Mouse (Mus musculus) liver, adult 2 months (tissue): ENCODE data around the gene Pdcd11. TPM values are rescaled to one million over a fixed set of nuclear protein-coding genes. Genes with fewer than 3 reads are reported as not detected.

Experiments used
- DNase-seq: peaks from one replicate; pipeline ENCODE4 v3.0.0-alpha.2; 2011; ENCODE audit warnings: low read depth, low spot score; ENCODE audit errors: extremely low read depth
- H3K27ac ChIP-seq: fragments of 200-500 bp; replicated peaks from 2 replicates; pipeline ENCODE4 v1.5.1; 2012; ENCODE audit warnings: low read depth, mild to moderate bottlenecking, control low read depth, inconsistent platforms, low read length; ENCODE audit not compliant: insufficient read depth
- H3K27me3 ChIP-seq: fragments of 200-500 bp; 2 replicates; pipeline ENCODE4 v1.6.1; 2012; ENCODE audit warnings: mild to moderate bottlenecking, moderate library complexity, low read length, inconsistent platforms; ENCODE audit not compliant: control insufficient read depth, insufficient read depth
- H3K36me3 ChIP-seq: fragments of 200-500 bp; 2 replicates; pipeline ENCODE4 v1.6.1; 2012; ENCODE audit warnings: low read length, inconsistent platforms; ENCODE audit not compliant: control insufficient read depth, insufficient read depth
- H3K4me1 ChIP-seq: fragments of 200-500 bp; 2 replicates; pipeline ENCODE4 v1.6.1; 2011; ENCODE audit warnings: low read length; ENCODE audit not compliant: control insufficient read depth, insufficient read depth
- H3K4me3 ChIP-seq: fragments of 200-500 bp; 2 replicates; pipeline ENCODE4 v1.5.1; 2011; ENCODE audit warnings: low read depth, mild to moderate bottlenecking, control low read depth, low read length, moderate library complexity; ENCODE audit not compliant: insufficient read depth
- H3K79me2 ChIP-seq: fragments of 200-500 bp; 2 replicates; pipeline ENCODE4 v1.6.1; 2012; ENCODE audit warnings: inconsistent platforms, mild to moderate bottlenecking, low read length, moderate library complexity; ENCODE audit not compliant: control insufficient read depth, insufficient read depth
- H3K9ac ChIP-seq: fragments of 200-500 bp; 2 replicates; pipeline ENCODE4 v1.6.1; 2012; ENCODE audit warnings: low read depth, mild to moderate bottlenecking, control low read depth, inconsistent platforms, low read length
- CTCF ChIP-seq: fragments of 200-500 bp; IDR thresholded peaks from 2 replicates; pipeline ENCODE4 v1.5.1; 2011; ENCODE audit warnings: low read depth, low read length, control low read depth
- POLR2A ChIP-seq: fragments of 200-500 bp; IDR thresholded peaks from 2 replicates; pipeline ENCODE4 v1.6.1; 2011; ENCODE audit warnings: low read length, control low read depth; ENCODE audit not compliant: insufficient read depth; ENCODE audit errors: extremely low read depth
- WGBS: fragments of 180-500 bp; shearing (Covaris S2); methylation state at CpG from one replicate; pipeline ENCODE4 v1.1.7; 2018; 5-methylcytosine and 5-hydroxymethylcytosine counted together
- polyA plus RNA-seq: library from polyadenylated mRNA; depleted of rRNA; stranded (reverse); fragments of >200 nt; gene quantifications from 2 replicates; pipeline ENCODE4 v1.2.3, GENCODE M21; 2012
- total RNA-seq: library from RNA; depleted of rRNA; stranded (reverse); fragments of >200 nt; gene quantifications from 2 replicates; pipeline ENCODE4 v1.2.3, GENCODE M21; 2014

Pdcd11 gene
- total and polyA plus RNA-seq, 2 experiments: 6.1 to 7.1 TPM

- Histone ChIP-seq H3K9ac (no peak overlapping the region), H3K27me3 (no peaks in the 10 kb centered on the region), H3K4me3 (no peak overlapping the region), H3K27ac (no peak overlapping the region), H3K36me3 (peaks cover 71% of the 10 kb centered on the region), H3K4me1 (no peaks in the 10 kb centered on the region), H3K79me2 (no peaks in the 10 kb centered on the region)
- no peak for DNase-seq
- WGBS: 90% methylated on average over 9 of the region's 9 CpGs
- TF ChIP-seq CTCF (no peak), POLR2A (no peak)
These were observed 14.2 kb downstream of the Pdcd11 start for GRCm38 (mm10) chr19:47104641-47105271.

GRCm38 (mm10) chr19:47118634-47119033, 28.1 kb downstream of the Pdcd11 start:
- H3K27ac ChIP-seq: no peak overlapping the region
- 83% methylated on average over 2 of the region's 2 CpGs for WGBS
- H3K79me2 ChIP-seq: no peaks in the 10 kb centered on the region
- TF ChIP-seq POLR2A: no peak
- no peak for TF ChIP-seq CTCF
- no peak for DNase-seq
- peaks cover 45% of the 10 kb centered on the region for H3K36me3 ChIP-seq
- H3K4me1 ChIP-seq: no peaks in the 10 kb centered on the region
- no peak overlapping the region for H3K9ac ChIP-seq
- H3K4me3 ChIP-seq: no peak overlapping the region
- H3K27me3 ChIP-seq: no peaks in the 10 kb centered on the region

DNA sequence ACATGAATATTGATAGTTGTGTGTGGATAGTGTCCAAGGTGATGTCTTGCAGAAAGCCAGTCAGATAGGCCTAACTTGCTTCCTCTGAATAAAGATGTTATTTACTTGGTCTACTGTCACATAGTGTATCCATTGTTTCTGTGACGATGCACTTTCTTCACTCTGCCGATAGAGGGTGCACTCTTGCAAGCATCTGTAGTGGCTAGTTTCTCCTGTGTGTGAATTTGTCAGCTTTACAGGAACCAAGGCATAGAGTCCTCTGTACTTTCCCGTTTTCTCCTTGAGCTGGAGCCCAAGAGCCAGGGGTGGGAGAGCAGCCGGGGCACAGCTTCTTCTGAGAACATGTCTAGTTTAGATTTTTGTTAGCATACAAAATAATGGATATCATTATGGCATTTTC, 30.5 kb downstream of the Pdcd11 start:
- no peaks in the 10 kb centered on the region for H3K27me3 ChIP-seq
- no peaks in the 10 kb centered on the region for H3K79me2 ChIP-seq
- 57% methylated on average over 4 of the region's 4 CpGs for WGBS
- H3K36me3 ChIP-seq: peaks cover 41% of the 10 kb centered on the region
- no peak overlapping the region for H3K9ac ChIP-seq
- H3K4me1 ChIP-seq: no peaks in the 10 kb centered on the region
- peak; percentile 49 for TF ChIP-seq CTCF
- no peak for TF ChIP-seq POLR2A
- H3K4me3 ChIP-seq: no peak overlapping the region
- peak; percentile 37 for DNase-seq
- H3K27ac ChIP-seq: no peak overlapping the region

DNA sequence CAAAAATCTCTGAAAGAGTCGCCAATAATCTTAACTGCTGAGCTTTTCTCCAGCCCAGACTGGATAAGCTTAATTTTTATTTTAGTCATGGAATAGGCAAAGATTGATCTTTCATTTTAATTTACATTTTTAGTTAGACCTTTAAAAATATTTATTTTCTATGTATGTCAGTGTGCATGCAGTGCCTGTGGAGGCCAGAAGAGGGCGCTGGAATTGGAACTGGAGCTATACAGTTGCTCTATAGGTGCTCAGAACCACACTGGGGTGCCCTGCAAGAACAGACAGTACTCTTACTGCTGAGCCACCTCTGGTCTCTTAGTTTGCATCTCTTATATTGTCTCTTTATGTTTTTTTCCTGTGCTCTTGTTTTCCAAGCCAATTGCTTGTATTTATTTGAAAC, 32.2 kb downstream of the Pdcd11 start:
- 26% methylated on average over 2 of the region's 2 CpGs for whole genome bisulfite sequencing
- H3K27ac ChIP-seq: no peak overlapping the region
- no peak overlapping the region for H3K9ac ChIP-seq
- no peak for DNase-seq
- TF ChIP-seq CTCF: peak; percentile 72
- TF ChIP-seq POLR2A: no peak
- peaks cover 39% of the 10 kb centered on the region for H3K36me3 ChIP-seq
- H3K27me3 ChIP-seq: no peaks in the 10 kb centered on the region
- no peak overlapping the region for H3K4me3 ChIP-seq
- H3K4me1 ChIP-seq: no peaks in the 10 kb centered on the region
- no peaks in the 10 kb centered on the region for H3K79me2 ChIP-seq

DNA sequence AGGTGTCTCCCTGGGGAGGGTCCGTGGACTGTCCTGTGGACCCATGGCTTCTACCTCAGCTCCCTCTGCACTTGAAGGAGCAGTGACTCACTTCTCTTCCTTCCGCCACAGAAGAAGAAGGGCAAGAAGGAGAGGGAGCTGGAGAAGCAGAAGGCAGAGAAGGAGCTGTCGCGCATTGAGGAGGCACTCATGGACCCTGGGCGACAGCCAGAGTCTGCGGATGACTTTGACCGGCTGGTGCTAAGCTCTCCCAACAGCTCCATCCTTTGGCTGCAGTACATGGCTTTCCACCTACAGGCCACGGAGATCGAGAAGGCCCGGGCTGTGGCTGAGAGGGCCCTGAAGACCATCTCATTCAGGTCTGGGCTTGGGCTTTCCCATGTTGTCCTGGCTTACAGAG, 37.6 kb downstream of the Pdcd11 start:
- Histone ChIP-seq H3K4me3 (no peak overlapping the region), H3K79me2 (no peaks in the 10 kb centered on the region), H3K36me3 (peaks cover 46% of the 10 kb centered on the region), H3K9ac (no peak overlapping the region), H3K27ac (no peak overlapping the region), H3K4me1 (no peaks in the 10 kb centered on the region), H3K27me3 (no peaks in the 10 kb centered on the region)
- TF ChIP-seq POLR2A (no peak), CTCF (no peak)
- WGBS: 95% methylated on average over 10 of the region's 10 CpGs
- DNase-seq: no peak

- no peak for DNase-seq
- H3K9ac ChIP-seq: no peak overlapping the region
- WGBS: 95% methylated on average over 11 of the region's 11 CpGs
- H3K27ac ChIP-seq: no peak overlapping the region
- no peak overlapping the region for H3K4me3 ChIP-seq
- no peaks in the 10 kb centered on the region for H3K79me2 ChIP-seq
- no peak for TF ChIP-seq POLR2A
- TF ChIP-seq CTCF: no peak
- H3K4me1 ChIP-seq: no peaks in the 10 kb centered on the region
- peaks cover 45% of the 10 kb centered on the region for H3K36me3 ChIP-seq
- no peaks in the 10 kb centered on the region for H3K27me3 ChIP-seq
These were observed 38.3 kb downstream of the Pdcd11 start for GRCm38 (mm10) chr19:47128835-47129234.
